Mouse (Mus musculus) layer of hippocampus, adult 11-12 months (tissue): ENCODE data around the gene Dad1.

Experiments
- DNase-seq: peaks from one replicate; pipeline ENCODE4 v3.0.0; 2022; ENCODE audit warnings: low spot score

The Dad1 gene

GRCm38 (mm10) chr14:54224484-54225467 lies 29.1 kb downstream of the Dad1 start:
- no peak for DNase-seq

- no peak for DNase-seq
These were observed 29.9 kb downstream of the Dad1 start for GRCm38 (mm10) chr14:54224064-54224417.

- no peak for DNase-seq
These were observed 30.4 kb downstream of the Dad1 start for GRCm38 (mm10) chr14:54223315-54224063.

GRCm38 (mm10) chr14:54222289-54222727 lies 31.6 kb downstream of the Dad1 start:
- no peak for DNase-seq

- DNase-seq, result no peak
These were observed 32.3 kb downstream of the Dad1 start for GRCm38 (mm10) chr14:54221641-54222040.

- no peak for DNase-seq
These were observed 33.0 kb downstream of the Dad1 start for GRCm38 (mm10) chr14:54220726-54221494.

GRCm38 (mm10) chr14:54219849-54220248 lies 34.1 kb downstream of the Dad1 start:
- DNase-seq, result no peak

GRCm38 (mm10) chr14:54219256-54219655 lies 34.6 kb downstream of the Dad1 start:
- no peak for DNase-seq

GRCm38 (mm10) chr14:54218721-54219120 lies 35.2 kb downstream of the Dad1 start:
- no peak for DNase-seq

GRCm38 (mm10) chr14:54218233-54218632 lies 35.7 kb downstream of the Dad1 start:
- DNase-seq, result no peak

GRCm38 (mm10) chr14:54216126-54216525 lies 37.8 kb downstream of the Dad1 start:
- DNase-seq, result no peak

GRCm38 (mm10) chr14:54214901-54215300 lies 39.0 kb downstream of the Dad1 start:
- no peak for DNase-seq

GRCm38 (mm10) chr14:54214477-54214876 lies 39.4 kb downstream of the Dad1 start:
- no peak for DNase-seq

GRCm38 (mm10) chr14:54213734-54214133 lies 40.2 kb downstream of the Dad1 start:
- no peak for DNase-seq

GRCm38 (mm10) chr14:54211755-54212154 lies 42.1 kb downstream of the Dad1 start:
- DNase-seq, result no peak

- DNase-seq, result no peak
These were observed 42.7 kb downstream of the Dad1 start for GRCm38 (mm10) chr14:54211199-54211598.

GRCm38 (mm10) chr14:54210401-54210800 lies 43.5 kb downstream of the Dad1 start:
- no peak for DNase-seq

GRCm38 (mm10) chr14:54209932-54210331 lies 44.0 kb downstream of the Dad1 start:
- no peak for DNase-seq

- DNase-seq, result no peak
These were observed 45.2 kb downstream of the Dad1 start for GRCm38 (mm10) chr14:54208741-54209140.

GRCm38 (mm10) chr14:54207924-54208323 lies 46.0 kb downstream of the Dad1 start:
- no peak for DNase-seq

GRCm38 (mm10) chr14:54206750-54207550 lies 47.0 kb downstream of the Dad1 start:
- no peak for DNase-seq
